Mouse (Mus musculus) thymus, postnatal 0 days (tissue): ENCODE measurements around the gene Nup107. TPM values are rescaled to one million over a fixed set of nuclear protein-coding genes. Genes with fewer than 3 reads are reported as not detected.
"Not testable (repeated sequence)": the region's sequence is repeated elsewhere in the genome, so short reads cannot be mapped to it uniquely, and the experiment has no call there.

Experiments used
- DNase-seq: peaks from one replicate; pipeline ENCODE4 v3.0.0-alpha.2; 2015; ENCODE audit warnings: low spot score
- polyA plus RNA-seq: library from polyadenylated mRNA; unstranded; fragments of >200 nt; fragmentation: Nextera tagmentation; extraction: Ambion mirVana; gene quantifications from 2 replicates; pipeline ENCODE4 v1.2.1, GENCODE M21; 2015

The Nup107 gene
- polyA plus RNA-seq, 1 experiment from 2014 or later = 73.7 TPM

DNA sequence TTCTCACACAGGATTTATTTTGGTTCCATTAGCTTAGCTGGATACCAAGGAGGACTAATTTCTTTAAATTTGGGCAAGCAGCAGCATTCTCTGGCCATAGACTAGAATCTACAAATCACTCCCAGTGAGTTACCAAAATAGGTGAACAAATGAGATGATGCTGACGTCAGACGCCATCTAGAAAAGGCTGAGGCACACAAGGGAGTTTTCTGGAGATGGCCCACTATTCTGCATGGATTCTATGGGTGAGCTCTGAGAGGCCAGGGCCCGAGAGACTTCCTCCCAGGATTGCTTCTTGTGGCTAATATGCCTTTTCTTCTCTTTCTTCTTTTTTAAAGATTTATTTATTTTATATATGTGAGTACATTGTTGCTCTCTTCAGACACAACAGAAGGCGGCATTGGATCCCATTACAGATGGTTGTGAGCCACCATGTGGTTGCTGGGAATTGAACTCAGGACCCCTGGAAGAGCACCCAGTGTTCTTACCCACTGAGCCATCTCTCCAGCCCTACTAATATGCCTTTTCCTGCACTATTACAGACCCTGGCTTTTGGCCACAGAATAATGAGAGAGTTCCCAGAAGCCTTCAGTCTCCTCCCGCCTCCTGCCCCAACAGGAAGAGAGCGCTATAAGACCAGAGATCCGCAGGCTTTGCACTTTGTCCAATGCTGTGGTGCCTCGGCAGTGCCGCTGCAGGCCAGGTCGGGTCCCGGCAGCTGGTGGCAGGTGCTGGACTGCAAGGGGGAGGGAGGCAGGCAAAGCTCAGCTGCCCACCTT, 27.2 kb downstream of the Nup107 start:
- DNase-seq = no peak

DNA sequence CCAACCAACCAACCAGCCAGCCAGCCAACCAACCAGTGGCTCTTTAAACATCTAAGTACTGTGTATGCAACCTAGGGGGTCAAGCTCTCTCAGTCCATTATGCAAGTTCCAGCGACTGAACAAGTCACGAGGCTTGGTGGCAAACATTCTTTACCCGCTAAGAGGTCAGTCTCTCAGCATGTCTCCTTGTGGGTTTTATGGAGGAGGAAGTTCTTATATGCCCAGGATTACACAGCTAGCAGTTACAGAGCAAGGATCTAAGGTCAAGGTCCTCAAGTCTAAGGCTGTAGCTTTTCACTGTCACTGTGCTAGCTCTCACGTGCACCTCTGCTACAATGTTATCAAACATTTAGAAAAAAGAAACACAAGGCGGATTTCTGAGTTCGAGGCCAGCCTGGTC, 27.9 kb downstream of the Nup107 start:
- DNase-seq = no peak

DNA sequence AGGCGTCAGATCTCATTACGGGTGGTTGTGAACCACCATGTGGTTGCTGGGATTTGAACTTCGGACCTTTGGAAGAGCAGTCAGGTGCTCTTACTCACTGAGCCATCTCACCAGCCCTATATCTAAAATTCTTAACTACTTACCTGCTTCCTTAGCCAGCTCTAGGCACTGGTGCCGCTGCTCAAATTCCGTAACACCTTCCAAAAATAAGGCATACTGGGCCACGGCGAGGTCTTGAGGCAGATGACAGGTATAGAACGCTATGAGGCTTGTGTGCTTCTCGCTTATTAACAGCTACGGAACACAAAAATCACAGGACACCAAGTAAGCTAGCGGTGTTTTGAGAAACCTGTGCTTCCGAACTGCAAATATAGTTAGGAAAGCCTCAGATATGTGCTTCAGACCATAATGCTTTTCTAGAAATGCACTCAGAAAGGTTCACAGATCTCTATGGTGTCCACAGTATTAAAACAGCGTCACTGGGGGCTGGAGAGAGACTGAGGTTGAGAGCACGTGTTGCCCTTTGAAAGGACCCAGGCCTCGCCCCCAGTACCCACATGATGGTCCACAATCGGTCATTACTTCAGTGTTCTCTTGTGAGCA, 28.8 kb downstream of the Nup107 start:
- no peak for DNase-seq

DNA sequence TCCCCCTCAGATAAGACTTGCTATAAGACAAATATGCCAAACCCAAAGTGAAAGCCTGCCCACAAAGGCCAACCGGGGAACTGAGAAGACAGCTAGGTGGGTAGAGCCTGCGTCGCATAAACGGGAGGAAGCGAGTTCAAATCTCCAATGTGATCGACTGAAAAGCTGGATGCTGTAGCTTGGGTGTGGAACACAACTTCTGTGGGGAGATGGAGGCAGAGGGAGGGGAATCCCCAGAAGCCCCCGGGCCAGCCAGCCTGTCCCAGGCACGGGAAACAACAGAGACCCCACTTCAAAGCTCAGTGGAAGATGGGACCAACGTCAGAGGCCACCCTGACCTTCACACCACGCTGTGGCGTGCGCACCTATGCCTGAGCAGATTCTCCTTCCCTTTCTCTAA, 29.5 kb downstream of the Nup107 start:
- DNase-seq = no peak

DNA sequence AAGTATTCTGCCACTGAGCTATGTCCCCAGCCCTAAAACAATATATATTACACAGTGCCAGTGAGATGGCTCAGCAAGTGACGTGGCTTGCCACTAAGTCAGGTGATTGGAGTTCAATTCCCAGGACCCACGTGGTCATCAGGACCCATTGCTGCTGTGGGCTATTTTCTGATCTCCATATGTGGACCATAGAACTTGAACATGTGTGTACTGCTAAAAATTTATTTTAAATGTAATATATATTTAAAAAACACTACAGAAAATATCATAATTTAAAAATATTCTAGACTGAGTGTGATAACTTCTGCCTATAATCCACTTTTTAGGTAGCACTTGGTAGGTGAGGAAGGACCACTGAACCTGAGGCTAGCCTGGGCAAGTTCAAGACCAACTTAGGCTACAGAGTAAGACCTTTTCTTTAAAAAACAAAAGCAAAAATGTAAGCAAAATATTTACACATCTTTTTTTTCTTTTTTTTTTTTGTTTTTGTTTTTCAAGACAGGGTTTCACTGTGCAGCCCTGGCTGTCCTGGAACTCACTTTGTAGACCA, 30.1 kb downstream of the Nup107 start:
- DNase-seq = no peak

DNA sequence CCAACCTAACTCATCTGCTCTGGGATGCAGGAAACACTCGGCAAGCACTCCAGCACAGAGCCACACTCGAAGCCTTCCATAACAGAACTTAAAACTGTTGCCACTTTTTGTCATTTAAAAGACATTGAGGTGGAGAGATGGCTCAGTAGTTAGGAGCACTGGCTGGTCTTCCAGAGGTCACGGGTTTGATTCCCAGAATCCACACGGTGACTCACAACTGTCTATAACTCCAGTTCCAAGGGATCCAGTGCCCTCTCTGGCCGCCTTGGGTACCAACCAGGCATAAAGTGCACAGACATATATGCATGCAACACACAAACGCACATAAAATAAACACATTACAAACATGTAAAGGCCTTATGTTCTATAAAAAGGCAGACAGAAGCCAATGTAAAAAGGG, 31.0 kb downstream of the Nup107 start:
- no peak for DNase-seq

DNA sequence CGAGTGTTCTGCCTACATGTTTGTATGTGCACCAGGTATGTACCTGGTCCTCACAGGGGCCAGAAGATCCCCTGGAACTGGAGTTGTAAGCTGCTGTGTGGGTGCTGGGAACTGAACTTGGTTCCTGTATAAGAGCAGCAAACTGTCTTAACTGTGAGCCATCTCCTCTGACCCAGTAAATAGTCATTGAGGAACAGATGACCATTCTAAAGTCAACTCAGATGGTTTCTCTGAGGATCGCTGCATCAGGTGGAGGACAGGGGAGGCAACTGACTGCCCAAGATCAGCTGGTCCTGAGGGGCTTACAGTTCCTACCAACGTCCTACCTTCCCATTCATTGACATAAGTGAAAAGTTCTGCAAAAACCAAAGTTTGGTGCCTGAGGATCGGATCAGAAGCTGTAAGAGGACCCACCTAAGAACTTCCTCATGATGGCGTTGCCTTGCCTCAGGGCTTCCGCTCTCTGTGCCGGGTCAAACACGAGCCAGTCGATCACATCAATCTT, 31.6 kb downstream of the Nup107 start:
- DNase-seq = no peak

DNA sequence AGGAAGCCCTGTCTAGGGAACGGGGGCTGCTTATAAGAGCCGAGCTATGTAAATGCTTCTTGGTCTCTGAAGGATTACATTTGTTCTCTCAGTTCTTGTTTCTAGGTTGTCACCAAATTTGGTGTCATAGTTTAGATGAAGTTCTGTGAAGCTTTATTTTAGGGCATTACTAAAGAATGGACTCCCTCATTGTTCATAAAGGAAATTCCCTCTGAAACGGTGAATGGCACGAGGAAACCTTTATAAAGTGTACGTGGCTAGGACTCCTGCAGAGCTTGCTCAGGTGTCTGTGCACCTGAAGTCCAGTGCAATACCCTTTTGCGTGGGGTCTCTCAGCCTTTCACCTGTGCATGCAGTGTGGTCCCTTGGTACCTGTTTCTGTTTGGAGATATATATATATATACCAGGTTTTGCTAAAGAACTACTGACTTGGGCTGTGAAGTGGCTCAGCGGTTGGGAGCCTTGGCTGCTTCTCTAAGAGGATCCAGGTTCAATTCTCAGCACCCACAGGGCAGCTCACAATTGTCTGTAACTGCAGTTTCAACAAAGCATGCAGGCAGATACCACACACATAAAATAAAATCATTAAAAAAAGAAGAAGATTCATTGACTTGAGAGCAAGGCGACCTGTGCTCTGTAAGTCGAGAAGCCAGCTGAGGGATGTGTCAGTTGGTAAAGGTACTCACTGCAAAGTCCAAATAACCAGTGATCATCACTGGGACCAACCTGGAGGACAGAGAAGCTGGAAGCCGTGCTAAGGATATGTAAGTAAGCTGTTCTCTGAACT, 32.5 kb downstream of the Nup107 start:
- DNase-seq = no peak

DNA sequence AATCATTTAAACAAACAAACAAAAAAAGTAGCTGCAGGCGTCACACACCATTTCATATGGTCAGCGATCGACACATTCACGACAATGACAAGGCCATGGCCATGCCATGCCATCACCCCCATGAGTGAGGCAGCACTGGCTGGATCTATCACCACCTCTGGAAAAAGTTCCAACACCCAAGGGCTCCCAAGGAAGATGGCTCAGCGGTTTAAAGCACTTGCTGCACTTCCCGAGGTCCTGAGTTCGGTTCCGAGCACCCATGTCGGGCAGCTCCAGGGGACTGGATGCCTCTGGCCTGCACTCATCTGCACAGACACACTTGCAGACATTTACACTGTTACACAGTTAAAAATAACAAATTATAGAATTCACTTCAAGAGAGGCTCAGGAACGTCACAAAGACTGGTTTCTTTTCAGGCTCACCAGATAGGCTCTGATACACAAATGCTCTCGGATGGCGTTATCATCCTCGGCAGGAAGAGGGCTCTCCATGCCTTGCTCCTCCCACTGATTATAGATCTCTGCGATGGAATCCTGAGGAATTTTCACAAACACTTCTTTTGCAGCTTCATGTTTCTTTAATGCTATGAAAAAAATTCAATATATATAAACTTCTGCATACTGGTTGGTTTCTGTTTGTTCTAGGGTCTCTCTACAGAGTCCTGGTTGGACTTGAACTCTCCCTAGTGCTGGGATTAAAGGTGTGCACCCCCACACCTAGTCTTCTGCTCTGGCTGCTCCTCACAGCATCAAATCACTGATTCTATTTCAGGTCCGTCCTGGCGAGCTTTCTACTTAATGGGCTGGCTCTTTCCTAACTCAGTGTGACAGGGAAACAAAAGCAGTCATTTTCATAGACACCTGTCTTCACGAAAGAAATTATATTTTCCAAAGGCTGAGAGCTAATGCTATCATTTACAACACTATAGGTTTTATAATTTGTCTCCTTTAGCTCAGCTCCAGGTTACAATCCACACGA, 33.5 kb downstream of the Nup107 start:
- no peak for DNase-seq

DNA sequence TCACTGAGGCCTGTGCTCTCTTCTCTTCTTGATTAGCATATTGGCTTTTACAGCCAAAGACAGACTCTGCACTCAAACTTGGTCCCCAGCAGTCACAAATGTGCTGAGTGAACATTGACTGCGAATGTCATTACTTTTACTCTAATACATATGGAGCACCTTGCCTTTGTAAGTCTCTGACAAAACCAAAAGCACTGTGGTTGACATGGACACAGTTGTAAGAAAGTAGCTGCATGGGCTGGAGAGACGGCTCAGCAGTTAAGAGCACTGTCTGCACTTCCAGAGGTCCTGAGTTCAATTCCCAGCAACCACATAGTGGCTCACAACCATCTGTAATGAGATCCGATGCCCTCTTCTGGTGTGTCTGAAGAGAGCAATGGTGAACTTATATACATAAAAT, 34.2 kb downstream of the Nup107 start:
- not testable (repeated sequence) for DNase-seq

DNA sequence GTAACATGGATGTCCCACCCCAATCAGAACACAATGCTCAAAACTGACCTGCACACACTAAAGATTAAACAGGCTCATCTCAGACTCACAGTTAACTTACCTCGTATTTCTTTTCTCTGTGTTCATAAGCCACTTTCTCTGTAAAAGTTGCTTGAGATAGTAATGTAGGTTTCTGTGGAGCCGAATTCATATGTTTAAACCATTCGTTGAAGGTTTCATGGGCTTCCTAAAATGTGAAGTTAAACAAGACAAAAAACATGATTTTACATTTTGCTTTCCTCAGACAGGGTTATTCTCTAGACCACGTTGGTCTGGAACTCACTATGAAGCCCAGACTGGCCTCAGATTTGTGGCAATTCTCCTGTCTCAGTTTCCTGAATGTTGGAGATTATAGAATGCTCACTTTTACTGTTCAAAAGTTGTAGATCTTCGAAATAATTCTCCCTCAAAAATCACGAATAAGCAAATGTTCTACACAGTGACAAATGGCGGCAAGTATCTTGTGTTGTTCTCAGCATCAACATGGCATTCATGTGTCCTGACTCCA, 34.6 kb downstream of the Nup107 start:
- DNase-seq = no peak

DNA sequence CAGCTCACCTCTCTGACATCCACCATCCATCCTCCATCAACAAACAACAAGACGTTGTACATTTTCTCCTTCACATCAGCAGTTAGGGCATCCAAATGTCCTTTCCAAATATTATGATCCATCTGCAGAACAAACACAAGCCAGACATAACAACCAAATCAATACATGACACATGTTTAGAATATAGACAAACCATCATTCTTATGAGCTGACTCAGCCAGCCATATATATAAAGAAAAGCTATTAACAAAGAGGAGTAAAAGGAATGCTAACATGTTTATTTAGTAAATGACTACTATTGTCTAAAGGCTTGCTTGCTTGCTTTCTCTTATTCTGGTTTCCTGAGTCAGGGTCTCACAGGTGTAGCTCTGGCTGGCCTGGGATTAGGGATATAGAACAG, 35.2 kb downstream of the Nup107 start:
- no peak for DNase-seq

DNA sequence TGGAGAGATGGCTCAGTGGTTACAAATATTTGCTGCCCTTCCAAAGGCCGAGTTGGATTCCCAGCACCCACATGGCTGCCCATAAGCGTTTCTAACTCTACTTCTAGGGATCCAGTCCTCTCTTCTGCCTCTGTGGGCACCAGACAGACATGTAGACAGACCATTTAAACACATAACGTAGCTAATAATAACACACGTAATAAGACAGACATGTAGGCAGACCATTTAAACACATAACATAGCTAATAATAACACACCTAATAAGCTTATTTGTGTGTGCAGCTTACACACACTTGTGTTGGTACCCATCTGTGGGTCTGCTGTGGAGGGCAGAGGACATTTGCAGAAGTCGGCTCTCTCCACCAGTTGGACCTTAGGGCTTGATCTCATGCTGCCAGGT, 35.7 kb downstream of the Nup107 start:
- no peak for DNase-seq

DNA sequence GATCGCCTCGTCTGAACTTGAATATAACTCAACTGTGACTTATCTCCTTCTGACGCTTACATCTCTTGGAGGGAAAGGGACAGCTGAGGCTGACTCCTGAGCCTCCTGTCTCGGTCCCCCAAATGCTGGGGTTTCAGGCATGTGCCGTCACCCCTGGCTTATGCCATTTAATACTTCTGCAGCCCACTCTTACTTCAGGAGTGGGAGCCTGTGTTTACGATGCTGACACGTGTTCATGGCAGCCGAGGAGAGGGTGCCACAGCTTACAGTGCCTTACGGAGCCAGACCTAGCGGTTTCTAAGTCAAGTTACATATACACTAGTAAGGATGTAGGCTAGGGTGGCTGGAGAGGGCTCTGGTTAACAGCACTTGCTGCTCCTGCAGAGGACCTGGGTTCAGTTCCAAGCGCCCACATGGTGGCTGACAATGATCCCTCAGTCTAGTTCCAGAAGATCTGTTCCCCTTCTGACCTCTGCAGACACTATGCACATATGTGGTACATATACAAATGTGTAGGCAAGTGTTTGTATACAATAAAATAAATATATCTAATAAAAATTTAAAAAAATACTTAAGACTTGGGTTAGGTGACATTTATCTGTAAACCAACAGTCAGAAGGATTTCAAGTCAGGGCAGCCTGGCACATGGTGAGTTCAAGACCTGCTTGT, 36.6 kb downstream of the Nup107 start:
- DNase-seq = no peak

DNA sequence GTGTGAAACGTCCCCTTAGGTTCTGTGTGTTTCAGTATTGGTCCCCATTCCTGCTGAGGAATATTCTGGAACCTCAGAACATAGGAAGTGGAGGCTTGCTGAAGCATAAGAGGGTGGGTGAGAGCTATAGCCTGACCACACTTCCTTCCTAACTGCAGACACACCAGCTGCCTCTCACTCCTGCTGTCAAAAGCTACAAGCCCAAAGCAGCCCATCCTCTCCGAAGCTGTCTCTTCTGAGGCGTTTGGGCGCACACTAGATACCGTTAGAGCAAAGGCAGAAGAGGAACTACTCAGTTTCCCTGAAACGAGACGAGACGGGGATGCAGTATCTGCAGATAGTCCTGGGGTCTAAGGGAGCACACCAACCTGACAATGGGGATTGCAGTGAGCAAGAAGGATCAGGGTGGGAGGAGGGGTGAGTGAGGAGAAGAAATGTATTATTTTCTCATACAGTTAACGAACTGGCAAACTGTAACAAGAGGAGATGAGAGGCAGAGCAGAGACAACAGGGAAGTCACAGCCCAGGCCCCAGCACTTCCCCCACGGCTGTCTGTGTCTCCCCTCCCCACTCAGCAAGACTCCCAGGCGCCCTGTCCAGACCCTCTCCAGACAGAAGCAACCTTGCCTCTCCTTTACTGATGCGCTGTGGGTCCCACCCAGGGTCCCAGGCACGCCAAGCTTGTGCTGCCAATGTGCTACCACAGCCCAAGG, 37.3 kb downstream of the Nup107 start:
- peak; percentile 77 for DNase-seq

DNA sequence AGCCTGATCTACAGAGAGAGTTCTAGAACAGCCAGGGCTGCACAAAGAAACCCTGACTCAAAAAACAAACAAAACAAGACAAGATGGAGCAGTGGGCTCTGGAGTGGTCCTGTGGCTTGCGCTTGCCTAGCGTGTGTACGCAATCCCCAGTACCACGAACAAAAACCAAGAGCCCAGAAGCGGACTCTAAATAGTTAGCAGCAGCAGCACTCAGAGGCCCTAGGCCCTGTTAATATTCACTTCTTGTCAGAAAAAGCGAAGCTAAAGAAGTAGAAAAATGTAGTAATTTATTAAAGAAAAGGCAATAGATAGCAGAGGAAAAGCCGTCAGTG, 37.9 kb downstream of the Nup107 start:
- no peak for DNase-seq

DNA sequence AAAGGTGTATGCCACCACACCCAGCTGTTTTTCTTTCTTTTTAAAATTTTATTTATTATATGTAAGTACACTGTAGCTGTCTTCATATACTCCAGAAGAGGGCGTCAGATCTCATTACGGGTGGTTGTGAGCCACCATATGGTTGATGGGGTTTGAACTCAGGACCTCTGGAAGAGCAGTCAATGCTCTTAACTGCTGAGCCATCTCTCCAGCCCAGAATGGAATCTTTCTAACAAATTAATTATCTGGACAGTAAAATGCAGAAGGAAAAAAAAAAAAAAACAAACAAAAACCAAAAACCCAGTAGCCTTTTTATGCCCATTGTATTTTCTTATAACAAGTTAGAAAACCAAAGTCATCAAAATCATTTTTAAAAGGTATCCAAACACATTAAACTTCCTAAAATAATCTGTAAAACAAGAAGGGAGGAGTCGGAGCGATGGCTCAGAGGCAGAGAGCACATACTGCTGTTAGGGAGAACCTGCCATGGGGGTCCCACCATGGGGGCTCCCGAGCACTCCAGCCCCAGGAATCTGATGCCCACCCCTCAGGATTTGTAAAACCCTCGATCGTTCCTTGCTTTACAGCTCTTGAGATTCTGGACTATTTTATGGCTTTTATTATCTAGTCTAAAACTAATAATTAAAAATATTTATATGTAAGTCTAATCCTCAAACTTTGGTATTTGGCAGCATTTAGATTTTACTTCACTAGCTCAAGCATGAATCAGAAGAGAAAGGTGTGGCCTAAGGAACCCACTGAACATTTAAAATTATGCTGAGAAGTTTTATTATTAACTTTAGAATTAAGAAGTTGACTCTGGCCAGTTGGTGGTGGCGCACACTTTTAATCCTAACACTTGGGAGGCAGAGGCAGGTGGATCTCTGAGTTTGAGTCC, 38.5 kb downstream of the Nup107 start:
- no peak for DNase-seq
